Mouse (Mus musculus) layer of hippocampus, adult 8-10 months (tissue): Measurements from ENCODE around the gene Tpbpa. TPM values are rescaled to one million over a fixed set of nuclear protein-coding genes. Genes with fewer than 3 reads are reported as not detected.
"Not testable (repeated sequence)": the region's sequence is repeated elsewhere in the genome, so short reads cannot be mapped to it uniquely, and the experiment has no call there.

Experiments used
- DNase-seq, 2 experiments: peaks; one replicate each; pipeline ENCODE4 v3.0.0; 2022; ENCODE audit warnings: low spot score in 2 of 2
- total RNA-seq, 4 experiments: library from RNA; stranded (reverse); gene quantifications; 2 replicates each; pipeline ENCODE4 v1.2.4; 2022

The Tpbpa gene
- not detected for total RNA-seq

GRCm38 (mm10) chr13:60941884-60942283 is at the start of gene Tpbpa:
TSS of gene Tpbpa (minus strand) at chr13:60941984.
- DNase-seq: not testable (repeated sequence)

- not testable (repeated sequence) for DNase-seq
Observed at GRCm38 (mm10) chr13:60986915-60987314, 45.1 kb upstream of the Tpbpa start.

- not testable (repeated sequence) for DNase-seq
Observed at GRCm38 (mm10) chr13:60972319-60972718, 30.5 kb upstream of the Tpbpa start.

- DNase-seq: not testable (repeated sequence)
Observed at GRCm38 (mm10) chr13:60963985-60964384, 22.2 kb upstream of the Tpbpa start.

GRCm38 (mm10) chr13:60961706-60962105 is 19.9 kb upstream of the Tpbpa start:
- DNase-seq: no peak

GRCm38 (mm10) chr13:60936500-60936901 is 5.3 kb downstream of the Tpbpa start, which contains the start of the genes Gm49391 and Ctla2a:
TSS of gene Gm49391 (minus strand) at chr13:60936571.
TSS of gene Ctla2a (minus strand) at chr13:60936625.
- DNase-seq: no peak

- not testable (repeated sequence) for DNase-seq
Observed at GRCm38 (mm10) chr13:60935490-60935889, 6.3 kb downstream of the Tpbpa start, which contains the start of gene Gm49393. TSS of gene Gm49393 (minus strand) at chr13:60935590.

GRCm38 (mm10) chr13:60904780-60905179 is 37.0 kb downstream of the Tpbpa start, which contains the start of gene Tpbpb:
TSS of gene Tpbpb (minus strand) at chr13:60904880.
- not testable (repeated sequence) for DNase-seq

- DNase-seq: peak; percentile 1 to 2
Observed at GRCm38 (mm10) chr13:60897328-60897727, 44.5 kb downstream of the Tpbpa start, which contains the start of gene Ctla2b. TSS of gene Ctla2b (minus strand) at chr13:60897447.

GRCm38 (mm10) chr13:60896794-60897193 is 45.0 kb downstream of the Tpbpa start, which contains the start of gene Gm49392:
TSS of gene Gm49392 (minus strand) at chr13:60896894.
- DNase-seq: not testable (repeated sequence)

GRCm38 (mm10) chr13:60895406-60896160 is 46.2 kb downstream of the Tpbpa start:
- no peak for DNase-seq

GRCm38 (mm10) chr13:60892301-60892700 is 49.5 kb downstream of the Tpbpa start:
- DNase-seq: no peak

Other genes with a start within 250 kb of the Tpbpa start
- gene BC051665, start 155.6 kb downstream of the Tpbpa start, total RNA-seq: not detected
- gene Ctsll3, start 139.1 kb downstream of the Tpbpa start, total RNA-seq: not detected
- under 1 TPM in 1 of 4 experiments, not detected in 3; 0.29 TPM for gene 4930486L24Rik, start 77.5 kb downstream of the Tpbpa start, total RNA-seq
- gene Gm49392, start 45.1 kb downstream of the Tpbpa start, total RNA-seq: under 1 TPM in 2 of 4 experiments, not detected in 2; 0.22 to 0.98 TPM
- 1 to 10 TPM in 3 of 4 experiments, not detected in 1; 1.4 to 3.0 (median 2.1) TPM for gene Ctla2b, start 44.5 kb downstream of the Tpbpa start, total RNA-seq
- gene Tpbpb, start 37.1 kb downstream of the Tpbpa start, total RNA-seq: not detected
- not detected for gene Gm49393, start 6.4 kb downstream of the Tpbpa start, total RNA-seq
- gene Gm49391, start 5.4 kb downstream of the Tpbpa start, total RNA-seq: 1 to 10 TPM in 1 of 4 experiments, under 1 TPM in 1, not detected in 2; 0.74 to 2.5 TPM
- 10 to 100 TPM; 17.6 to 20.4 (median 19.3) TPM for gene Ctla2a, start 5.4 kb downstream of the Tpbpa start, total RNA-seq
- gene Ctsj, start 64.0 kb upstream of the Tpbpa start, total RNA-seq: not detected
- gene Ctsq, start 98.6 kb upstream of the Tpbpa start, total RNA-seq: not detected
- not detected for gene Ctsr, start 222.3 kb upstream of the Tpbpa start, total RNA-seq